Mouse (Mus musculus): ENCODE measurements around the gene Hecw2. TPM values are rescaled to one million over a fixed set of nuclear protein-coding genes. Genes with fewer than 3 reads are reported as not detected.
A peak's percentile ranks its signal among the peaks of the same experiment; 100 is the strongest.

Gene Hecw2
- total RNA-seq (2021): 1 to 10 TPM; 4.4 to 5.5 TPM
- long read RNA-seq, experiment 1, partial matches to known transcripts: 0 of 1 reads
- long read RNA-seq, experiment 1, other reads (novel, unspliced or antisense): 1 of 1 reads
- long read RNA-seq, experiment 2, partial matches to known transcripts: 1 of 1 reads
- long read RNA-seq, experiment 2, other reads (novel, unspliced or antisense): 0 of 1 reads

GRCm38 (mm10) chr1:54194954-54195305 lies at the start of gene Hecw2:
TSS of gene Hecw2 (minus strand) at chr1:54195168.
- peak; percentile 15 for DNase-seq (ENCODE audit: low spot score)

DNA sequence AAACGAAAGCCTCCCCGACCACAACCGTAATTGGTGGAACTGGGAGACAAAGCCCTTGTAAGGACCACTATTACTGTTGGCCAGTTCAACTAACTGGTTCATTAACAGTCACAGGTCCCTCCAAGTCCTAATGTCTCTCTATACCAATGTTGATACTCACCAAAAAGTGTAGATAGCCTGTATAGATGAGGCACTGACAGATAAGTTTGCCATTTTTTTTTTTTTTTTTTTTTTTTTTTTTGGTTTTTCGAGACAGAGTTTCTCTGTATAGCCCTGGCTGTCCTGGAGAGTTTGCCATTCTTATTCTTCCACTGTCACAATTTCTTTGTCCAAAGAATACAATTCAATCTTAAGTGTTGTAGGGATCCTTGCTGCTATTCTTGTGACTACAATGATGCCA lies 47.8 kb upstream of the Hecw2 start:
- DNase-seq (ENCODE audit: low spot score): no peak

DNA sequence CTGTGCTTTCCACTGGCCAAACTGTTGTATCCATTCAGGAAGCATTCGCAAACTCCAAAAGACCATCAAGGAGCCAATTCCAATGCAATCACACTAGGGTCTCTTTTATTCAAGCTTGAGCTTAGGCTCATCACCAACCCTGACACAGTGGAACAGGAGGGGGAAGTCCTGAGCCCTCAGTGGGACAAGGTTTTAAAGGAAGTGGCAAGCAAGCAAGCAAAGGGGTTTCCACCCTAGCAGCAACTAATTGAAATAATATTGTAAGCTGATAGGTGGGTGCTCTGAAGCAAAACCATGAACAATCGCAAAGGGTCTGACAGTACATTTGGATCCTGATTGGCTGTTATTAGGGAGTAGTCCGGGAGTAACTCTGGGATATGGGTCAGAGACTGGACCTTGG lies 25.3 kb upstream of the Hecw2 start:
- DNase-seq (ENCODE audit: low spot score): no peak

- peak; percentile 19 for DNase-seq (ENCODE audit: low spot score)
Measured at GRCm38 (mm10) chr1:54194183-54194953, 600 bp downstream of the Hecw2 start.

DNA sequence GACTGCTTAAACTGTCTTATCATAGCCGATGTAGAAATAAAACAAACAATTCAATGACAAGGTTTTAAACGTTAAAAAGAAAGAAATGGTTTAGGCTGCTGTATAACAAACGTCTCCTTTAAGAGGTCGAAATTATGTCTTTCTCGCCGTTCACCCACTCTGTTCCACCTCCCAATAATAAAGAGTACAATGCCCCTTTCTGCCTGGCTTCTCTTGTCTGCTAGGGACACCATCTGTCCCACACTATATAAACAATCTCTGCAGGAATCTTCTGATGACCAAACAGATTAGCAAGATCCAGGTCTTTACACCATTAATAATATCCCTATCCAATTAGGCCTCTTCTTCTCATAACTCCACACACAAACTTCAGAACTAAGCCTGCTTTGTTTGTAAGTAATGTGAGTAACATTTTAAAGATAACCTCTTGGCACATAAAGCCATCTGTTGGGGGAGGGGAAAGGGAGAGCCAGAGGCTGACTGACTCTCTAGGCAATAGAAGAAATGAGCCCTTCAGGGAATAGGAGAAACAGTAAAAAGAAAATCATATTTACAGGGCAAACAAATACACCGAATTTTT lies 1.7 kb downstream of the Hecw2 start:
- no peak for DNase-seq (ENCODE audit: low spot score)

DNA sequence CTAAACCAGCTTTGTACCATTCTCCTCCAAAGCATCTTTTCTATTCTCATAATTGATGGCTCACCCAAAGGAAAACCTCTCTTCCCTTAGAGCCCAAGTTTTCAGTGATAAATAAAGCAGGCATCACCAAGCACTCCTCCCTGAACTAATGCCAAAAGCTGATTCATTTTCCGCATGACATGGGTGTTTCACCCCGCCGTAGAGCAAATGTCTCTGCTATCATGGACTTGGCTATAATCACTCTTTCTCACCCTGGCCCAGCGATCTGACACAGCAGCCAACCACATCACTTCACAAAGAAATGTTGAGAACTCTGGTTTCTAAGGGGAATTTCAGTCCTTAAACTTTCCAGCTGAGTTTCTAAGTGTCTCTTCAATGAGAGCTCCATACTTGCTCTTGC lies 7.4 kb downstream of the Hecw2 start:
- DNase-seq (ENCODE audit: low spot score): peak; percentile 34

GRCm38 (mm10) chr1:54186347-54186746 lies 8.6 kb downstream of the Hecw2 start:
- DNase-seq (ENCODE audit: low spot score): no peak

- DNase-seq (ENCODE audit: low spot score): no peak
Measured at GRCm38 (mm10) chr1:54180663-54181062, 14.3 kb downstream of the Hecw2 start.

DNA sequence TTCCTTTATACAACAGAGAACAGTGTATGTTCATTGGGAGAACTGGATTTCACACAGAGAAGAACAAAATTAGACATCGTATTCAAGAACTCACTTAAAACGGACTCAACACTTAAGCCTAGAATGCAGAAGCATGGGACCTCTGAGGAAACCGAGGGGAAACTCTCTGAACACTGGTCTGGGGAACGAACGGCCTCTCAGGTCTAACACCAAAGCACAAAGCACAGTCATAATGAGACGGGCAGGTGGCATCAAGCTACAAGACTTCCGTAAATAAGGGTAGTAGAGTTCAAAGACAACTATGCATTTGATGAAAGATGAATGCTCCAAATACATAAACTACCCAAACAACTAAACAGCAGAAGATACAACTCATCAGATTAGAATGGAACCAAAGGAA lies 15.8 kb downstream of the Hecw2 start:
- DNase-seq (ENCODE audit: low spot score): no peak

DNA sequence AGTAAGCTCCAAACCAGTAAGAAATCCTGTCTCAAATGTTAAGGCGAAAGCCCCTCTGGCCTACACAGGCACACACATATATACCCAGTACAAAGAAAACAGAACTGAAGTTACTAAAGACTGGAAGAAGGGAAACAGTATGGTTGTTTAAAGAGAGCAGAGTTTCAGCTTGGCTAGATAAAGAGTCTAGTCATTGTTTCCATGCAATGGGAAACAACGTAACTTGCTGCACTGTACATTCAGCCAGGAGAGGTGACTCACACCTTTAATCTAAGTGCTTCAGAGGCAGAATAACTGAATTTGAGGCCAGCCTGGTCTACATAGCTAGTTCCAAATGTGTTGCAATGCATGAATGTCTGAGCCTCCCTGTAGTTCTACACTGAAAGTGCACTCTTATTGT lies 18.4 kb downstream of the Hecw2 start:
- DNase-seq (ENCODE audit: low spot score): no peak

- DNase-seq (ENCODE audit: low spot score): no peak
Measured at GRCm38 (mm10) chr1:54168014-54168413, 27.0 kb downstream of the Hecw2 start.

DNA sequence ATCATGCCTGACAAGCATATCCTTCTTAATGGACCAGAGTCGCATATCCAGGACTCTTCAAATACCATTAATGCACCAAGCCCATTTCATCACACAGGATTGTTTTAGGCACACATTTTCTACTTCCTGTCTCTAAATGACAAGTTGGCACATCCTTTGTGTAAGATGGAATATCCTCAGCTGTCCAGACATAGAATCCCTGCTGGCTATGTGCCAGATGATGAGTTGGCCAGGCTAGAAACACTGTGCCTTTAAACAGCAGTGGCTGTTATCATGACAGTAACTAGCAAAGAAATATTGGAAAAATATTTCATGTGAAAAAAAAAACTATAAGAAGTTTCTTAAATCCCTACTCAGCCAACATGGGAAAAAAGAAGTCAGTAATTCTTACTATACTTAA lies 35.4 kb downstream of the Hecw2 start:
- no peak for DNase-seq (ENCODE audit: low spot score)

DNA sequence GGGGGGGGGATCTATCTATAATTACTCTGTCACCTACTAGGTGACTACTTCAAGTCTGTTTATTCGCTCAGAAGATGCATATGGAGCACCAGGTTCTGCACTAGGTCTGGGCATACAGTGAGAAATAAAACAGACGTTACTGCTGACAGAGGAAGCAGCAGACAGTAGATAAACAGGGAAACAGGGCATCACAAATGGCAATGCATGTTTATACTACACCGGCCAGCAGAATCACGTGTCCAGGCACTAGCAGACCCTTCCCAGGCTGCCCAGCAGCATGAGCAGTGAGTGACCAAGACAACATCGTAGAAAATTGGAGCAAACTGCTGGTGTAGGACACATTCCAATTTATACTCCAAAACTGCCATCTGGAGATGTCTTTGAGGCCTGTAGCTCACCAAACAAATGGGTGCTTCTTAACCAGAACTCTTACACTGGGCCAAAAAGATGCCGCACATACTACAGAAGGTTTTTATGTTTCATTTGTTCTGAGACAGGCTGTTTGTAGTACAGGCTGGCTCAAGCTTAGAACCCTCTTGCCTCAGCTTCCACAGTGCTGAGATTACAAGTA lies 41.7 kb downstream of the Hecw2 start:
- DNase-seq (ENCODE audit: low spot score): no peak

DNA sequence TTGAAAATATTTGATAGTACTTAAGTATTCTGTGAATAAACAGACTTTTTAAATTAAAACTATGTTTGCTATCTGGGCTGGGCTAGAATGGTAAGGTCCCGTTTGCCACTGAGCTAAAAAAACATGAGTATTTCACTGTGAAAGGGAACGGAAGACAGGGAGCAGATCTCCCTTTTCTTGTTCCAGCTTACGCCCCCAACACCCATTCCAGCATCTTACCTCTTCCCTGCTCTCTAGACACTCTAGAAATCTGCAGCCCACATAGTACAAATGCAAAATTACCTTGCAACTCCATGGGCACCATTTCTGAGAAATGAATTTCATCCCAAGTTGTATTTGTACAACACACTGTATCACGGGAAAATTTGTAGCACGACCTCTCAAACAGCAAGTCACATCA lies 49.9 kb downstream of the Hecw2 start:
- no peak for DNase-seq (ENCODE audit: low spot score)

- DNase-seq (ENCODE audit: low spot score): no peak
Measured at GRCm38 (mm10) chr1:54133802-54134436, 61.0 kb downstream of the Hecw2 start.

- no peak for DNase-seq (ENCODE audit: low spot score)
Measured at GRCm38 (mm10) chr1:54128714-54129431, 66.1 kb downstream of the Hecw2 start.

- DNase-seq (ENCODE audit: low spot score): no peak
Measured at GRCm38 (mm10) chr1:54126991-54127742, 67.8 kb downstream of the Hecw2 start.

DNA sequence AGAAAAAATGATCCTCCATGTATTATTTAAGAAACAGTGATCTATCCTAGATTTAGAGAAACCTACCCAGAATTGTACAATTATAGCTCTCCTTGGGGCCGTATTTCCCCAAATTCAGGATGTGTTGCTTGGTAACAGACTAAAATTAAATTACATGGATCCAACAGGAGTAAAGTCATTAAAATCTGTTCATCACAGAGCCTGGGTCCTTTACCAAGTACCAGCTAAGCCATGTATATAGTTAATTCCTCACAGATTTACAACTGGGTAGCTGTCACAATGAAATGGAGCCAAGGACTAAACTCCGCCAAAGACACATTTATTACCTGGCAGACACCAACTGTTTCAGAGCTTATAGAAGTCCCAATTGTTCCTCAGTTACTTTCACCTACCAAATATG lies 72.4 kb downstream of the Hecw2 start:
- no peak for DNase-seq (ENCODE audit: low spot score)

- DNase-seq (ENCODE audit: low spot score): no peak
Measured at GRCm38 (mm10) chr1:54121071-54121730, 73.8 kb downstream of the Hecw2 start.

DNA sequence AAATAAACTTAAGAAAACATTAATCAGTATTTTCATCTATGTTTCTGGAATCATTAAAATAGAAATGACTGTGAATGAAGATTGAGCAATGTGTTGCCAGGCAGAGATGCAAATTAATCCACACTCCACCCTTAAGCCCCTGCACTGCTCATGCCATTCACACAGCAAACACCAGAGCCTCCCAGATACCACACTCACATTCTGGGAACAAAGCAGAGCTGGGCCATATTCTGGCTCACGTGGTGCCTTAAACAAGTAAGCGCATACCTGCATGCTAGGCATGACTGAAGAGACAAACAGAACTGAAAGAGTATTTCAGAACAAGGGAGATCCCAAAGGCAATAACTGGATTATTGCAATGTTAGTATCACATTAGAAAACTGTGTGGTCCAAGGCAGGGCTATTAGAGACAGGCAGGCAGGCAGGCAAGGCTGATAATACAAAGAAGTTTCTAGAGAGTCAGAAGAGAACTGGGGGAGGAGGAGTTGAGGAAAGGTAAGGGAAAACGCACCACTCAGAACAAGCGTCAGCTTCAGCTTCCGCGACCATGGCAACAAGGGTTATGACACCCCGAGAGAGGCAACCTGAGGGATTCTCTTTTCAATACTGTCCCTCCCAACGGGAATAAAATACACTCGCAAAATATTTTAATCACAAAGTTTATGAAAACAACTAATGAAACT lies 75.2 kb downstream of the Hecw2 start:
- DNase-seq (ENCODE audit: low spot score): no peak
